Mouse (Mus musculus) forelimb bud, embryonic 11.5 days (tissue): Measurements from ENCODE around the gene Eno3.

Experiments used
- DNase-seq: peaks from one replicate; pipeline ENCODE4 v3.0.0-alpha.2; 2012; ENCODE audit warnings: low read depth, low spot score

Gene Eno3

GRCm38 (mm10) chr11:70681170-70681569 is 24.2 kb downstream of the Eno3 start:
- no peak for DNase-seq

- peak; percentile 81 for DNase-seq
Observed at GRCm38 (mm10) chr11:70681897-70682581, 25.0 kb downstream of the Eno3 start.

GRCm38 (mm10) chr11:70683640-70684039 is 26.6 kb downstream of the Eno3 start:
- no peak for DNase-seq

- DNase-seq, result peak; percentile 37
Observed at GRCm38 (mm10) chr11:70686901-70687566, 30.0 kb downstream of the Eno3 start.

DNA sequence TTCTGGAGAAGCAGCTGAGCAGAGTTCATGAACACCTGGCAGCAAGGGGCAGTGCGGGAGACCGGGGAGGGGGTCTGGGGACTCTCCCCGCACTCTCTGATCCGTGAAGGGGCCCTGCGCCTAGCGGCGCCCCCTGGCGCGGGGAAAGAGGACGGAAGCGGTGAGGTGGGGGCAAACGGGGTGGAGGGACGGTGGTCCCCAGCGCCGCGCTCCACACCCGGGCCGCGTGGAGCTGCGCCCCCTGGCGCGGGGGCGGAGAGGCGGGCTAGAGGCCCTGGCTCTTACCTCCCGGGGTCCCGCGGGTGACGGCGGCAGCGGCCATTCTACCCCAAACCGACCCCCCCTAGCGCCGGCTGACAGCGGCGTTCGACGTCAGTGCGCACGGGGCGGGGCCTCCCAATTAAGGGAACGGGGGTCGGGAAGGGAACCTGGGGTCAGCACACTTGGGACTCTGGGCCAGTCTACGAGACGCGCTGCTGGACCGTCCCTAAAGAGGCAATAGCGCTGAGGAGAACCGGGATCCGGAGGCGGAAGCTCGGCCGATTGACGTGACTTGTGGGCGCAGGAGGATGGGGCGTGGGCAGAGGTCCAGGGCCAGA is 30.7 kb downstream of the Eno3 start, which contains the start of gene Camta2:
Gene Camta2 (minus strand): TSS at position 505 of the 599 bp plus-strand sequence.
- peak; percentile 72 for DNase-seq

- no peak for DNase-seq
Observed at GRCm38 (mm10) chr11:70688372-70688771, 31.4 kb downstream of the Eno3 start.

DNA sequence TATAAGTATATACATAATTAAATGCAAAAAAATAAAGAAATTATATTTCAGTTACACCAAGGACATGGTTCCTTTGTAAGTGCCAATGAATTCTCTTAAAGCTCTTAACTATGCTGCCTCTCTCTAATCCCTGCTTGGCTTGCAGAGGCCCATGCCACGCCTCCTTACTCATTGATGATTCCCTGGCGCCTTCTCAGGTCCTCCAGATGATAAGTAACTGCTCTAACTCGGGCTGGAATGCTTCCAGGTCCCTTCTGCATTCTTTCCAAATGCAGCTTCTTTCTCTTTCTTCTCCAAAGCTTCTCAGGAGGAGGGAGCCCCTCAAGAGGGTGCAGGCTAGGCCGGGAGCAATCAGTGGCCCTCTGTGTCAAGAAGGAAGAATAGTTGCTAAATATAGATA is 32.6 kb downstream of the Eno3 start:
- no peak for DNase-seq

DNA sequence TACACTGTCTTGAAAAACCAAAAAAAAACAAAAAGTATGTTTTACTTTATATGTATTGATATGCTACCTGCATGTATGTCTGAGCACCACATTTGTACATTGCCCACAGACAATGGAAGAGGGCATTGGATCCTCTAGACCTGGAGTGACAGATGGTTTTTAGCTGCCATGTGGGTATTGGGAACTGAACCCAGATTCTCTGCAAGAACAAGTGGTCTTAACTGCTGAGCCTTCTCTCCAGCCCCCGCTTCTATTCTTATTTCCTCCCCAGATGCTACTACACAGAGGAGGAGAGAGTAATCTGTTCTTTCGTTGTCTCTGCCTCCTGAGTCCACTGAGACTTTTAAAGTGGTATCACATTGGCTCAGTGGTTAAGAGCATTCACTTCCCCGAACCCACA is 36.5 kb downstream of the Eno3 start:
- DNase-seq, result no peak

DNA sequence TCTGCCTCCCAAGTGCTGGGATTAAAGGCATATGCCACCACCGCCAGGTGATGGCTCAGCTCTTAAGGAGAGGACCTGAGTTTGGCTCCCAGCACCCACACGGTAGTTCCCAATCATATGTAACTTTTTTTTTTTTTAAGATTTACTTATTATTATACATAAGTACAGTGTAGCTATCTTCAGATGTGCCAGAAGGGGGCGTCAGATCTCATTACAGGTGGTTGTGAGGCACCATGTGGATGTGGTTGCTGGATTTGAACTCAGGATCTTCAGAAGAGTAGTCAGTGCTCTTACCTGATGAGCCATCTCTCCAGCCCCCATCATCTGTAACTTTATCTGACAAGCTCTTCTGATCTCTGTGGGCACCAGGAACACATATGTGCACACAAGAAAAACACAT is 40.4 kb downstream of the Eno3 start:
- DNase-seq, result no peak

GRCm38 (mm10) chr11:70699051-70699450 is 42.0 kb downstream of the Eno3 start:
- DNase-seq, result no peak

GRCm38 (mm10) chr11:70699722-70700556 is 42.9 kb downstream of the Eno3 start, which contains the start of the genes Inca1 and Kif1c:
Gene Inca1 (minus strand): TSS chr11:70700155.
Gene Kif1c (plus strand): TSS chr11:70700548.
- peak; percentile 91 for DNase-seq

- peak; percentile 8 for DNase-seq
Observed at GRCm38 (mm10) chr11:70700613-70701012, 43.6 kb downstream of the Eno3 start.

DNA sequence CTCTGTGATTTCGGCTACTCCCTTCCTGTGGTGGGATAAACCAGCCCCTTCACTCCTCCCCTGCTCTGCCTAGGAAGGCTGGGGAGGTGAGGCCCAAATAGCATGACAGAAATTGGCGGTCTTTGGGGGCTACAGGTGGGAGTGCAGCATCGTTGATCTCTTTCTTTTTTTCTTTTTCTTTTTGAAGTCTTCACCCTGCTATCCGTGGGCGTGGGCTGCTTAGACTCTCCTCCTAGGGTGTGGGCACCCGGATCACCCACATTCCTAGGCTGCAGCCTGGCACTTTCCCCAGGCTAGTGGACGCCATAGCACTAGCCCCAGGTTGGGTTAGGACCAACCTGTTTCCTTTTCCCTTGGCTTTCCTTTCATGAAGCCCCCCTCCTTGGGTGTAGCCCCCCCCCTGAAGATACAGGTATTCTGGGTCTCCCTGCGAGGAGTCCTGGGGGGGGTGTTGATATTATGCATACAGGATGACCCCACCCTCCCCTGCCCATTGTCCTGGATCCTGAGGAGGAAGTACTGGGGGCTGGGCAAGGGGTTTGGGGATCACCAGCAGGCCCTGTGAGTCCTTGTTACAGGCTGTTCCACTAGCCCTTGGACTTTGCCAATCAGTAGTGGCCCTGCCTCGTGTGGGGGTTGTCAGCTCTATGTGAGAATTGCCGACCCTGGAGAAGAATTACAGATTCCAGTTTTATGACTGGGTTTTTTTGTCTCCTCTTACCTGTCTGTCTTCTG is 44.4 kb downstream of the Eno3 start:
- no peak for DNase-seq

DNA sequence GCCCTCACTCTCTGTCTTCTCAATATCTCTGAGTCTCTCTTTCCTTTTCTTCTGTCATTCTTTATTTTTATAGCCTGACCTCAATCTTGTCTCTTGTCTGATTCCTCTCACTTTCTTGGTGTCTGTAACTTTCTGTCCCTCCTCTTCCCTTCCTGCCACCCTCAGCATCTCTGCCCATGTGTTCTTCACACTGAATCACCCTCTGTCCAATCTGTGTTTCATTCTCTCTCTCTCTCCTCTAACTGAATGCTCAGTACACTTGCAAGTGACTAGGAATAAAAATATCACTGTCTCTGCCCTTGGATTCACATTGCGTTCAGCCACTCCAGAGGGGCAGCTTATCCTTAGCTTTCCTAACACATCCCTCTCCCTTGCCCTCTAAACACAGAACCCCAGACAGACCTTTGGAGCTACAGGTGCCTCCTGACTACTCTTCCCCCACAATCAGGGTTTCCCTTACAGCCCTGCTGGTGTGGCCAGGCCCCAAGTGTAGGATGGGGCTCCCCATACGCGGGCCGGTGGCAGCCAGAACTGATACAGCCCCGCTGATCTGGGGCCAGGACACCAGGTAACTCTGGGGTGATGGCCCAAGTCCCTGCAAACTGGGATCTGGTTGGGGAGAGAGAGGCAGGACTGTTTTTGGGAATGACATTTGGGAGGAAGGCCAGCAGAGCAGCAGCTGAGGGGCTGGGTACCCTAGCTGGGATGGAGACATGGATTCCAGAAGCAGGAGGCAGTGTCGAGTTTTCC is 45.2 kb downstream of the Eno3 start:
- no peak for DNase-seq

GRCm38 (mm10) chr11:70702781-70703180 is 45.8 kb downstream of the Eno3 start:
- no peak for DNase-seq

GRCm38 (mm10) chr11:70706127-70706526 is 49.1 kb downstream of the Eno3 start:
- no peak for DNase-seq

GRCm38 (mm10) chr11:70711026-70711425 is 54.0 kb downstream of the Eno3 start:
- no peak for DNase-seq
